Mouse (Mus musculus): ENCODE results near the gene Adarb2. TPM values are rescaled to one million over a fixed set of nuclear protein-coding genes. Genes with fewer than 3 reads are reported as not detected.

The Adarb2 gene
- polyA plus RNA-seq, 1 experiment from 2014 or later, result 30.4 TPM

DNA sequence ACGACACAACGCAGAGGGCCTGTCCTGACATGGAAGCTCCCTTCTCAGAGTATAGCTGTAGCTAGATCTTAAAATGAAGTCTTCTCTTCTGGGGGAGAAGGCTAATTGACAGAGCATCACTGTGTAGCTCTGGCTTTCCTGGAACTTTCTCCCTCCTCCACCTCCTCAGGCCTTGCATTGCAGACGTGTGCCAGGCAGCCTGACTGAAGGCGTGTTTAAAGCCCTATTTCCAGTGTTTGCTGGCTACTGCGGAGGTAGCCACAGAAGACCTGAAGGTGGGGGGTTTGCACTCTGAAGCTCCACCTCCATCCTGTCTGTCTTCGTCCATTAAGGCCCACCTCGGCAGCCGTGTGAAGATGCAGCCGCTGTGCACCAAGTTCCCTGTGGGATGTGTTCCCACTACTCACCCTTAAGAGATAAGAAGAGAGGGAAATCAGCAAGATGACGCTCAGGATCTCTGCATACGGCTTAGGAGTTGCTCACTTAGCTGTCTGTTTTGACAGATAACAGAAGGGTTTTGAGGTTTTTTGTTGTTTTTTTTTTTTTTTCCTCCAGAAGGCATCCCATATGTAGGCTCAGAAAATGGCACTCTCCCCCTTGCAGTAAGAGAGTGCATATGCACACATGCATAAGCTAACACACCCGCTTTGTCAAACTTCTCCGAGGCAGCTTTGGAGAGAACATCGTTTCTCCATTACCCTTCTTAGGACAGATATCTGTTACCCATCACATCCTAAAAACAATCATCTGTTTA, 581.8 kb downstream of the Adarb2 start:
- DNase-seq, result peak; percentile 5
- H3K27me3 ChIP-seq (ENCODE audit: control insufficient read depth, insufficient read depth, low read length), result no peaks in the 10 kb centered on the region; the same call in 1 of the 2 replicates
- 74% methylated on average over 14 of the region's 14 CpGs for WGBS

DNA sequence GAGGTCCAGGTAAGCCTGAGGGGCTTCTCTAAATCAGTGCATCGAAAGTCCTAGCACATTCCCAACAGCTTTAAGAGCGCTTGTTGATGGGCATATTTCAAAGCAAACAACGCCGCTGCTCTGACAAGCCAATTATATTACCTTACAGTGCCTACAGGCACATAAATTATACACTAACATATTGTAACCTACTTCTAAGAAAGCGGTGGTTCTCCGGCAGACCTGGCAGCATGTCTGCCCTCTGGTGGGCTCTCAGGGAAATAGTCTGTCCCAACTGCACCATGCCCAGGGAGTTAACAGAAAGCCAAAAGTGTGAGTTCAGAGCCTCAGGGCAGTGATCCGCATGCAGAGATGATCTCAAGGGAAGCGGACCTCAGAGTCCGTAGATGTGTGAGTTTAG, 582.5 kb downstream of the Adarb2 start:
- Histone ChIP-seq H3K9me3 (ENCODE audit: control insufficient read depth, low read length) (no peaks in the 10 kb centered on the region), H3K4me1 (ENCODE audit: control insufficient read depth, insufficient read depth, low read length) (0 out of 2 replicates have a peak, but pooled peaks cover 5% of the 10 kb centered on the region), H3K27me3 (ENCODE audit: control insufficient read depth, insufficient read depth, low read length) (no peaks in the 10 kb centered on the region; the same call in 1 of the 2 replicates), H3K27ac (replicated peaks; ENCODE audit: low read depth, low read length) (no peak overlapping the region), H3K4me2 (ENCODE audit: low read length) (peak overlapping the region; percentile 27), H3K36me3 (ENCODE audit: control insufficient read depth, insufficient read depth, low read length) (no peaks in the 10 kb centered on the region), H3K9ac (replicated peaks; ENCODE audit: low read length) (no peak overlapping the region), H3K4me3 (replicated peaks; ENCODE audit: low read depth, low read length) (no peak overlapping the region)
- DNase-seq (peak; percentile 86), ATAC-seq (ENCODE audit: low FRiP score, low TSS enrichment) (peak; percentile 83)
- WGBS, result 33% methylated on average over 9 of the region's 9 CpGs

More for the DNA sequence above, 581.8 kb downstream of the Adarb2 start:
- Histone ChIP-seq H3K4me3 (replicated peaks; ENCODE audit: low read depth, low read length) (no peak overlapping the region), H3K4me1 (ENCODE audit: control insufficient read depth, insufficient read depth, low read length) (0 out of 2 replicates have a peak, but pooled peaks cover 5% of the 10 kb centered on the region), H3K9ac (replicated peaks; ENCODE audit: low read length) (no peak overlapping the region), H3K27ac (replicated peaks; ENCODE audit: low read depth, low read length) (no peak overlapping the region), H3K36me3 (ENCODE audit: control insufficient read depth, insufficient read depth, low read length) (no peaks in the 10 kb centered on the region), H3K4me2 (ENCODE audit: low read length) (peak overlapping the region; percentile 27), H3K9me3 (ENCODE audit: control insufficient read depth, low read length) (no peaks in the 10 kb centered on the region)
- peak; percentile 32; the same call in 1 of the 2 replicates for ATAC-seq (ENCODE audit: low FRiP score, low TSS enrichment)

DNA sequence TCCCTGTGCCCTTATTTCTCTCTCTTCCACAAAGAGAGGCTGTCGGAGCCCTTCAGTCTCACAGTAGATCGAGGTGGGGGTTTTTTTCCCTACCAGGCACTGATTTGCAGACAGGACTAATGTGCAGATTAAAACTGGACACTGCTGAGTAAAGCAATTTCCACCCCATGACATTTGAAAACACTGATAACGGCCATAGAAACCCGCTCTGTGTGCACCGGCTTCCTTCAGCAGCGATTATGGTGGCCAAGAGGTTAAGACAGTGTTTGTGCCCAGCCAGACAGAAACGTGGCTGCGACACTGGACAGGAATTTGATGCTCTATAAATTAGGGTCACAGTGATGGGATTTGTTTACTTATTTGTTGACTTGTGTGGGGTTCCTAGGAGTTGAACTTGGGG, 590.6 kb downstream of the Adarb2 start:
- DNase-seq (no peak), ATAC-seq (ENCODE audit: low FRiP score, low TSS enrichment) (no peak)
- Histone ChIP-seq H3K27me3 (ENCODE audit: control insufficient read depth, insufficient read depth, low read length) (no peaks in the 10 kb centered on the region), H3K27ac (replicated peaks; ENCODE audit: low read depth, low read length) (no peak overlapping the region), H3K9me3 (ENCODE audit: control insufficient read depth, low read length) (no peaks in the 10 kb centered on the region), H3K36me3 (ENCODE audit: control insufficient read depth, insufficient read depth, low read length) (no peaks in the 10 kb centered on the region), H3K4me1 (ENCODE audit: control insufficient read depth, insufficient read depth, low read length) (no peaks in the 10 kb centered on the region), H3K9ac (replicated peaks; ENCODE audit: low read length) (no peak overlapping the region), H3K4me3 (replicated peaks; ENCODE audit: low read depth, low read length) (no peak overlapping the region), H3K4me2 (ENCODE audit: low read length) (no peak overlapping the region)
- WGBS, result 78% methylated on average over 8 of the region's 8 CpGs

DNA sequence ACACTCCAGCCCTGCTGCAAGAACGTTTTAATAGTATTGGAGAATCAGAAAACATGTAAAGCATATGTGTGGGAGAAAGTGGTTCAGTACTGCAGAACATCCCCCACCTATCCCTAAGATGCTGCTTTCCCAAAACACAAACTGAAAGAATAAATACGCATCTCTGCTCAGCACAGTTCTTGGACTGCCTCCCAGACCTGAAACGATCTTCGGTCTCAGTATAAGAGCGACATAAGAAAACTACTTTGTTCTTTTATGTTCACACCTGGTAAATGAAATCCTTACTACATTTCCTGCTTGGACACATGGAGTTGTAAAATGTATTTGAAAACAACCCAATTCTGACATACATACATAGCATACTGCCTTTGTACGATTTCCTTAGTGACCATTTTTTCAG, 597.9 kb downstream of the Adarb2 start:
- H3K36me3 ChIP-seq (ENCODE audit: control insufficient read depth, insufficient read depth, low read length), result peaks cover 11% of the 10 kb centered on the region
- H3K27ac ChIP-seq (replicated peaks; ENCODE audit: low read depth, low read length), result no peak overlapping the region
- no peak overlapping the region for H3K9ac ChIP-seq (replicated peaks; ENCODE audit: low read length)
- ATAC-seq (ENCODE audit: low FRiP score, low TSS enrichment) (no peak), DNase-seq (no peak)
- no peaks in the 10 kb centered on the region for H3K9me3 ChIP-seq (ENCODE audit: control insufficient read depth, low read length)
- no peaks in the 10 kb centered on the region for H3K27me3 ChIP-seq (ENCODE audit: control insufficient read depth, insufficient read depth, low read length)
- 87% methylated on average over 6 of the region's 6 CpGs for WGBS
- H3K4me3 ChIP-seq (replicated peaks; ENCODE audit: low read depth, low read length), result no peak overlapping the region
- H3K4me1 ChIP-seq (ENCODE audit: control insufficient read depth, insufficient read depth, low read length), result no peaks in the 10 kb centered on the region
- H3K4me2 ChIP-seq (ENCODE audit: low read length), result no peak overlapping the region

DNA sequence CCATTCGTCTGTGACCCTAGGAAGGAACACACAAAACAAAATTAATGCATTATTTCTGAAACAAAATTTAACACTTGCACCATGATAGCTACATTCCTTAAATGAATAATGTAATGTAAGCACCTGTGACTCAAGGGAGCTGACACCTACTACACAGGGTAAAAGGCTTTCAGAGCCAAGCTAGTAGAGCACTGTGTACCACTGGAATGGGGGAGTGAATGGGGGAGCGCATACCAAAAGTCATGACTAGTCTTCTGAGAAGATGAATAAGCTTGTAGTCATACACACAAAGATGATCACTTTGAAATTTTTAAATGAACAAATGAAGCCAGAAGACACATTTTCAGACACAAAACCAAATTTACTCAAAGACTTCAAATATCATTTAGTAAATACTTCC, 603.3 kb downstream of the Adarb2 start:
- H3K9me3 ChIP-seq (ENCODE audit: control insufficient read depth, low read length), result no peaks in the 10 kb centered on the region
- no peaks in the 10 kb centered on the region for H3K4me1 ChIP-seq (ENCODE audit: control insufficient read depth, insufficient read depth, low read length)
- no peaks in the 10 kb centered on the region for H3K27me3 ChIP-seq (ENCODE audit: control insufficient read depth, insufficient read depth, low read length)
- WGBS, result 100% methylated on average over 2 of the region's 2 CpGs
- no peak overlapping the region for H3K4me3 ChIP-seq (replicated peaks; ENCODE audit: low read depth, low read length)
- no peak overlapping the region for H3K9ac ChIP-seq (replicated peaks; ENCODE audit: low read length)
- H3K36me3 ChIP-seq (ENCODE audit: control insufficient read depth, insufficient read depth, low read length), result peaks cover 14% of the 10 kb centered on the region
- no peak overlapping the region for H3K27ac ChIP-seq (replicated peaks; ENCODE audit: low read depth, low read length)
- H3K4me2 ChIP-seq (ENCODE audit: low read length), result no peak overlapping the region
- ATAC-seq (ENCODE audit: low FRiP score, low TSS enrichment) (no peak), DNase-seq (no peak)
